Mouse (Mus musculus) brain, embryonic 14.5 days (tissue): ENCODE measurements around the gene Cant1. TPM values are rescaled to one million over a fixed set of nuclear protein-coding genes. Genes with fewer than 3 reads are reported as not detected.

ENCODE experiments used
- DNase-seq: peaks from one replicate; pipeline ENCODE4 v3.0.0-alpha.2; 2011; ENCODE audit warnings: low read depth
- CTCF ChIP-seq: fragments of 200-500 bp; IDR thresholded peaks from 2 replicates; pipeline ENCODE4 v1.5.1; 2012; ENCODE audit warnings: inconsistent platforms, mild to moderate bottlenecking, moderate library complexity, borderline replicate concordance; ENCODE audit not compliant: insufficient read depth, insufficient read length; ENCODE audit errors: extremely low read depth
- POLR2A ChIP-seq: fragments of 200-500 bp; IDR thresholded peaks from 2 replicates; pipeline ENCODE4 v1.6.1; 2012; ENCODE audit warnings: mild to moderate bottlenecking, inconsistent platforms, borderline replicate concordance; ENCODE audit not compliant: poor library complexity, insufficient read depth, insufficient read length, severe bottlenecking; ENCODE audit errors: extremely low read depth
- polyA plus RNA-seq: library from polyadenylated mRNA; depleted of rRNA; stranded (reverse); fragments of >200 nt; gene quantifications from 2 replicates; pipeline ENCODE4 v1.2.3, GENCODE M21; 2012; rRNA removed

The Cant1 gene
- polyA plus RNA-seq, 1 experiment = 45.7 TPM

GRCm38 (mm10) chr11:118365171-118365570 lies 53.7 kb downstream of the Cant1 start:
- no peak for TF ChIP-seq POLR2A
- TF ChIP-seq CTCF = no peak
- DNase-seq = no peak

DNA sequence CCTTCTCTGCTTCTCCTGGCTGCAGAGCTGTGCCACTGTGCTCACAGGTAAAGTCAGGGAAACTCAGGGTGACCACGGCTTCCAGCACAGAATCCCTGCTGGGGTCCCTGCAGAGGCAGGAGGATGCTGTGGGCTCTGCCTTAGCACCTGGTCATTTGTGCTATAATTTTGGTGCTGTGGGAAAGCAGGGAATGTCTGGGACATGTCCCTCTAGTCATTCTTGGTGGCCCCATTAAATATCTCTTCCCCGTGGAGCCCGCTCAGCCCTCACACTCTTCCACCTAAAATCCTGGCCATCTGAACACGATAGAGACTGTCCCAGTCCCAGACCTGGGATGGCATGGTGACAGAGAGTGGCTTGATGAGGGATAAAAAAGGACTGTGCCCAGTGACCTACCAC lies 54.9 kb downstream of the Cant1 start:
- TF ChIP-seq POLR2A = no peak
- TF ChIP-seq CTCF = no peak
- DNase-seq = no peak

DNA sequence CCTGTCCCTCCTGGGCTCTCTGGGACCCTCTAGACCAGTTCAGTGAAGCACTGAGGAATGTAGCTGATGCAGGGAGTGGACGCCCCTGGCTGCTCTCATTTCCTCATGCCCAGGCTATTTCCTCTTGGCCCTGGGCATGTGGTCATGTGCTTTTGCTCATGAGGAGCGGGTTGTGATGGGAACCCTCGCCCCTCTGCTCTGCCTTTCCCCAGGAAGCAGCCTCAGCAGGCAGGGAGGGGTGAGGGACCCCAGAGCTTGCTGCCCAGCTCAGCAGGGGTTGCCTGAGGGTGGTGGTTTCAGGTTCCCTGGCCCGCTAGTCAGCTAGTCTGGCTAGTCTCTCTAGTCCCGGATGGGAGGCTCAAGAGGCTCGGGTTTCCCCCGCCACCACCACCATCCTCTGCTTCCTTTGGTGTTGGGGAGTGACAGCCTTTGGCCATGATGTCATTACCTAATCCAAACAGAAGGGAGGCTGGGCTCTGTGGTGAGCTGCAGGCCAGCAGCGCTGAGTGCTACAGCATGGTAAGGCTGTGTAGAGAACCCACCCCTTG lies 55.8 kb downstream of the Cant1 start:
- TF ChIP-seq POLR2A (no peak), CTCF (no peak)
- peak; percentile 32 for DNase-seq

GRCm38 (mm10) chr11:118362501-118362900 lies 56.4 kb downstream of the Cant1 start:
- no peak for DNase-seq
- no peak for TF ChIP-seq POLR2A
- TF ChIP-seq CTCF = no peak

DNA sequence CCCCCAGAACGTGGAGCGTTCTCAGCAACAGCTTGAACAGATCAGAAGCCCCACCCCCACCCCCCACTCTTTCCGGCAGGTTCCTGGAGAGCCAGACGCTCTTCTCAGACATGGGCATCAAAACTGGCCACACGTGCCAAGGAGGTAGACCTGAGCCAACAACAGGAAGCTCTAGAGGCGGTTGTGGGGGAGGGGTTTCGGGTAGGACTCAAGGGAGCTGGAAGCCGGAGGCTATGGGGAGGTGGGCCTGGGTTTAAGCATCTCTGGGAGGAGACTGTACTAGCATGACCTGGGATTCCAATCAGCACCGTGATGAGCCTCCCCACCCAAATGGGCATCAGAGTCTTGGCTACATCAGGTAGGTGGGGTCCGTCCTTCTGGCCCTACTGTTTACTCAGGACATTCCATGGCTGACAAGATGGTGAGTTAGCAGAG lies 58.0 kb downstream of the Cant1 start:
- peak; percentile 85 for DNase-seq
- no peak for TF ChIP-seq CTCF

DNA sequence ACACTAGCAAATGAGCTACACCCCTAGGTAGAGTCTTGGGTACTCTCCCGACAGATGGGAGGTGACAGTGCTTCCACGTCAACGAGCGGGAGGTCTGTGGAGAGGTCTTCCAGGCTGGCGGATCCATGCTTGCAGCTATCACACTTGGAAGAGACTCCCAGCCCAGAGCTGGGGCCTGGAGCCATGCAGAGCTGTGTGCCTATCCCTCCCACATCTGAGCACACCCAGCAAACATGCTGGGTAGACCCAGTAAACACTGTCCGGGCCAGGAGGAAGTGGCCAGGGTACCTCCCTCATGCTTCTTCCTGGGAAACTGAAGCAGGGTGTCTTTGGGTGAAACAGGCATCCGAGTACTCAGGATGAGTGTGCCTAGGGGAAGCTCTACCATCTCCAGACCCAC lies 58.4 kb downstream of the Cant1 start:
- TF ChIP-seq CTCF (no peak), POLR2A (no peak)
- peak; percentile 37 for DNase-seq

Other genes with a start within 250 kb of the Cant1 start
- gene Cyth1, start 170.5 kb downstream of the Cant1 start, polyA plus RNA-seq = 35.9 and 36.8 TPM in 2 replicates
- 20.0 and 23.4 TPM in 2 replicates for gene Usp36, start 128.8 kb downstream of the Cant1 start, polyA plus RNA-seq
- gene Cep295nl, start 76.6 kb downstream of the Cant1 start, polyA plus RNA-seq = 0.10 and 0.45 TPM in 2 replicates
- 77.6 and 95.4 TPM in 2 replicates for gene Timp2, start 63.3 kb downstream of the Cant1 start, polyA plus RNA-seq
- 5.6 and 7.0 TPM in 2 replicates for gene Lgals3bp, start 17.0 kb downstream of the Cant1 start, polyA plus RNA-seq
- 4.6 and 5.9 TPM in 2 replicates for gene C1qtnf1, start 9.1 kb upstream of the Cant1 start, polyA plus RNA-seq
- gene Engase, start 57.7 kb upstream of the Cant1 start, polyA plus RNA-seq = 7.4 and 8.1 TPM in 2 replicates